Mouse (Mus musculus) large intestine, adult 2 months (tissue): ENCODE results near the gene Syt12. TPM values are rescaled to one million over a fixed set of nuclear protein-coding genes. Genes with fewer than 3 reads are reported as not detected.

Experiments
- DNase-seq: peaks from one replicate; pipeline ENCODE4 v3.0.0-alpha.2; 2012; ENCODE audit warnings: low read depth, low spot score
- WGBS: fragments of 180-500 bp; shearing (Covaris S2); methylation state at CpG from one replicate; pipeline ENCODE4 v1.1.7; 2018; 5-methylcytosine and 5-hydroxymethylcytosine counted together
- polyA plus RNA-seq: library from polyadenylated mRNA; depleted of rRNA; stranded (reverse); fragments of >200 nt; gene quantifications from 2 replicates; pipeline ENCODE4 v1.2.3, GENCODE M21; 2012; rRNA removed

Gene Syt12
- 4.4 and 7.7 TPM in 2 replicates for polyA plus RNA-seq

GRCm38 (mm10) chr19:4477345-4478189 lies at the start of gene Syt12:
TSS of gene Syt12 (minus strand) at chr19:4477447.
- WGBS, result 8% methylated on average over 21 of the region's 21 CpGs

GRCm38 (mm10) chr19:4521426-4522050 lies 44.3 kb upstream of the Syt12 start:
- 82% methylated on average over 3 of the region's 3 CpGs for WGBS
- DNase-seq, result no peak

More at GRCm38 (mm10) chr19:4477345-4478189, at the start of gene Syt12:
- DNase-seq, result peak; percentile 92

- no peak for DNase-seq
- WGBS, result 73% methylated on average over 1 of the region's 1 CpGs
Observed at GRCm38 (mm10) chr19:4517483-4517882, 40.2 kb upstream of the Syt12 start.

- no peak for DNase-seq
- WGBS, result 77% methylated on average over 2 of the region's 2 CpGs
Observed at GRCm38 (mm10) chr19:4516288-4516687, 39.0 kb upstream of the Syt12 start.

- DNase-seq, result no peak
Observed at GRCm38 (mm10) chr19:4515746-4516145, 38.5 kb upstream of the Syt12 start.

GRCm38 (mm10) chr19:4513236-4513858 lies 36.1 kb upstream of the Syt12 start:
- no peak for DNase-seq
- 58% methylated on average over 4 of the region's 4 CpGs for whole genome bisulfite sequencing

More at GRCm38 (mm10) chr19:4515746-4516145, 38.5 kb upstream of the Syt12 start:
- 63% methylated on average over 2 of the region's 2 CpGs for WGBS

GRCm38 (mm10) chr19:4511116-4511841 lies 34.0 kb upstream of the Syt12 start:
- DNase-seq, result no peak
- WGBS, result 9% methylated on average over 13 of the region's 13 CpGs

GRCm38 (mm10) chr19:4509986-4510963 lies 33.0 kb upstream of the Syt12 start, which contains the start of gene Pcx:
TSS of gene Pcx (plus strand) at chr19:4510472.
- under 1% methylated on average over 82 of the region's 82 CpGs for WGBS
- DNase-seq, result peak; percentile 98

GRCm38 (mm10) chr19:4507746-4508145 lies 30.5 kb upstream of the Syt12 start:
- WGBS, result 31% methylated on average over 3 of the region's 3 CpGs
- DNase-seq, result no peak

GRCm38 (mm10) chr19:4504830-4505229 lies 27.6 kb upstream of the Syt12 start:
- DNase-seq, result no peak
- 70% methylated on average over 1 of the region's 1 CpGs for WGBS

GRCm38 (mm10) chr19:4502701-4503100 lies 25.5 kb upstream of the Syt12 start:
- 79% methylated on average over 2 of the region's 2 CpGs for WGBS

GRCm38 (mm10) chr19:4498062-4498933 lies 21.1 kb upstream of the Syt12 start, which contains the start of gene 2010003K11Rik:
TSS of gene 2010003K11Rik (minus strand) at chr19:4498583.
- peak; percentile 71 for DNase-seq
- WGBS, result 41% methylated on average over 16 of the region's 16 CpGs

More at GRCm38 (mm10) chr19:4502701-4503100, 25.5 kb upstream of the Syt12 start:
- no peak for DNase-seq

- WGBS, result 2% methylated on average over 4 of the region's 4 CpGs
Observed at GRCm38 (mm10) chr19:4497263-4497973, 20.2 kb upstream of the Syt12 start.

GRCm38 (mm10) chr19:4496535-4497262 lies 19.5 kb upstream of the Syt12 start:
- WGBS, result 51% methylated on average over 3 of the region's 3 CpGs
- DNase-seq, result peak; percentile 69

More at GRCm38 (mm10) chr19:4497263-4497973, 20.2 kb upstream of the Syt12 start:
- peak; percentile 70 for DNase-seq

- WGBS, result 91% methylated on average over 5 of the region's 5 CpGs
- DNase-seq, result no peak
Observed at GRCm38 (mm10) chr19:4495814-4496213, 18.6 kb upstream of the Syt12 start.

- 84% methylated on average over 7 of the region's 7 CpGs for WGBS
Observed at GRCm38 (mm10) chr19:4494707-4495106, 17.5 kb upstream of the Syt12 start.

More at GRCm38 (mm10) chr19:4494707-4495106, 17.5 kb upstream of the Syt12 start:
- no peak for DNase-seq
